Mouse (Mus musculus) MN1 (cell line): ENCODE measurements around the gene Vmn2r88.
"Not testable (repeated sequence)": the region's sequence is repeated elsewhere in the genome, so short reads cannot be mapped to it uniquely, and the experiment has no call there.

Experiments used
- DNase-seq: peaks from one replicate; pipeline ENCODE4 v3.0.0-alpha.2; 2016; ENCODE audit warnings: low spot score

Gene Vmn2r88

DNA sequence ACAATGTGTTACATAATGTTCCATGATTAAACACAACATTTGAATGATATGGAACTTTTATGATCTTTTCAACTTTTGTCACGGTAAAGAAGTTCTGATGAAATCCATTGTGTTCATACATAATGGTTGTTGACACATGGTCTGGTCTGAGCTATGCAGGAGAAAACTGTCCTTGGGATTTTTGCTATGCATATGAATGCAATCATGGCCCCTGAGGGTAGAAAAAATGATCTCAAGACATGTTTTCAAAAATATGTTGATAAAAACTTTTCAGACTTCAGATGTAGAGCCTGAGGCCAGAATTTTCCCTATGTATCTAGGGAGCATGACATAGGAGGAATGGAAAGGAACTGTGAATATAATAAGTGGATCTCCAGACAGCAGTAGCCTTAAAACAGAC, at the start of gene Vmn2r88:
Gene Vmn2r88, plus strand, starts transcription at position 301 of the 400 bp plus-strand sequence.
- DNase-seq = no peak

DNA sequence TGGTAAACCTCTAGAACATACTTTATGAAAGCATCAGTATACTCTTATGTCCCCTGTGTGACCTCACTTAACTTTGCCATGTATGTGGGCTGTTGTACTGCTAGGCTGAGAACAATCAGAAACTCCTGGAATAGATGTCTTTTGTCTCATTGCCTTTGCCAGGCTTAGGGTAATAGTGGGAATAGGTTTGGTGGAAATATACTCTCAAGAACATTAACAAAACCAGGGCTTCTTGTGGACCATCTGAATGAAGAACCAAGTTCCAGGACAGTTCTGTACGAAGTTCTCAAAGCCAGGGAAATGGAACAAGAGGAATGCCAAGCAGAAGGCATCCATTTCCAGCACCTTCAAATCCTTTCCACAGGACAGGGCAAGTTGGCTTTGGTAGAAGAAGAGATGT, 49.2 kb upstream of the Vmn2r88 start, which contains the start of gene Gm7247:
Gene Gm7247, plus strand, starts transcription at position 301 of the 400 bp plus-strand sequence.
- DNase-seq = no peak

DNA sequence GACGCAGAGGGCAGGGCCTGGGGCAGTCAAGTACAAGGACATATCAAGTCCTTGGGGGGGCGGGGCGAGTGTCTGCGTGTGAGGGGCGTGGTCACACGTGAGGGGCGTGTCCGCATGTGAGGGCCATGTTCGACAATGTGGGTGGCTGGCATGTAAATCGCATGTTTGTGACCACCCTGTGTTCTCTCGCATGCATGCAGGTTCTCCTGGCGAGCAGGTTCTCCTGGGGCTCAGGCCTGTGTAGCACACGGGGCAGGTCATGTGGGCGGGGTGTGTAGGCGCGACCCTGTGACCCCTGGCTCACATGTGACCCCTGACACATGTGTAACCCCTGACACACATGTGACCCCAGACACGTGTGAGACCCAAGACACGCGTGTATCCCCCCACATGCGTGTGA, 27.8 kb upstream of the Vmn2r88 start:
- DNase-seq = no peak

DNA sequence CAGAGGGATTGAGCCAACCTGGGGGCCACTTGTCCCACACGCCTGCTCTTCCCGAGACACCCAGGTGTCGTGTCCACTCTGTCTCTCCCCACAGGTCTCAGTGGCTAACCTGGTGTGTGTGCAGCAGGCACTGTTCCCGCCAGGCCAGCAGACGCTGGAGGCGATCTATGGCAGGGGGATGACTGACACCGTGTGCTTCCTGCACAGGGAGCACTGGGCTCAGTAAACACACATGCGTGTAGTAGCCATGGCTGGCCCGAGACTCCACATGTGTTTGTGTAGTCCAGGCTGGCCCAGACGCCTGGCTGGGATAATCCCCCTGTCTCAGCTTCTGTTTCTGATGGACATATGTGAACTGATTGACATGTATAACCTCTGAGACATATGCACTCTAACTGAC, 26.3 kb upstream of the Vmn2r88 start:
- DNase-seq = no peak

DNA sequence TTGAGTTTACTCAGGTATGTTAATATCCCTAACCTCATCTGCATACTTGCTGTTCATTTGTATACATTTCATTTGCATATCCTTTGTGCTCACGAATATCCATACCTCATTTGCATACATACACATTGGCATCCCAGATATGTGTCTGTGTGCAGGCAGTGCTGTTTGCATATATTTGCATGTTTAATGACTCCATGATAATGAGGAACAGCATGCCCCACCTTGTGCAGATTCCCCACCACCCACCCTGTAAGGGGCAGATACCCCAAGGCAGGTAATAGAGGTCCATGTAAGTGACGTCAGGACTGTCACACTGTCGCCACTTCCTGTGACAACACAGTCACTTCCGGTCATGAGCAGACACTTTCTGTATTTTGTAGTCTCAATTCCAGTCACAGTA, 24.9 kb upstream of the Vmn2r88 start:
- DNase-seq = no peak

GRCm38 (mm10) chr14:51387768-51388167, 22.9 kb upstream of the Vmn2r88 start:
- no peak for DNase-seq

DNA sequence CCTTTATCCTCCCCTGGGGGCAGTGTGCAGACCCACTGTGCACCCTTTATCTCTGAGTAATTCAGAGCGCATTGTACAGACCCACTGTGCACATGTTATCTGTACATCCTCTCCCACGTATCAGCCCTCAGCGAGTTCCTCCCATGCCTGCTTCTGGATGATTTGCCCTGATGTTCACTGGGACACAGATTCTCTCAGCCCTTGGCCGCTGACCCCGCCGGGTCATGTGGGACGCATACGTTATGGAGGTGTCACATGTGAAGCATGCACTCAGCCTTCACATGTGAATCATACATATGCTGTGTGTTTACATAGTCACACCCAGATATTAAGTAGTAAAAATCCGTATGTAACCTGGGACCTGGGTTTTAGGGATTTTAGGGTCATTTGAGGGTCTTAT, 22.4 kb upstream of the Vmn2r88 start:
- no peak for DNase-seq

- DNase-seq = no peak
Observed at GRCm38 (mm10) chr14:51423885-51424284, 13.3 kb downstream of the Vmn2r88 start.

GRCm38 (mm10) chr14:51430138-51430537, 19.5 kb downstream of the Vmn2r88 start:
- DNase-seq = not testable (repeated sequence)

GRCm38 (mm10) chr14:51434546-51434945, 23.9 kb downstream of the Vmn2r88 start:
- DNase-seq = no peak

DNA sequence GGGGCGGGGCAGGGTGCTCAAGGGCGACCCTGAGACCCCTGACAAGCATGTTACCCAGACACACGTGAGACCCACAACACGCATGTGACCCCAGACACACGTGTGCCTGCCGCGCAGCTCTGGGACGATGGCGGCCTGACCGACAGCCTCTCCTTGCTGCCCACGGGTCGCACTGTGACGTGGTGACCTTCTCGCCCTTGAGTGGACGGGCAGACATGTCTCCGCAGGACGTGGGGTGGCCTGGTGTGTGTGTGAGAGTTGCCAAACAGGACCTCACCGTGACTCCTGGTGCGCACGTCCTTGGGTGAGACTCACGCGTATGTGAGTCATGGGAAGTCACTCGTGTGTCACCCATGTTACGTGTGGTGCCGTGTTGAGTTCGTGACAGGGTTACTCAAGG, 24.4 kb downstream of the Vmn2r88 start:
- DNase-seq = no peak

- DNase-seq = no peak
Observed at GRCm38 (mm10) chr14:51438955-51439354, 28.3 kb downstream of the Vmn2r88 start.

GRCm38 (mm10) chr14:51451557-51451956, 40.9 kb downstream of the Vmn2r88 start, which contains the start of gene Vmn2r89:
Vmn2r89 (plus strand) TSS chr14:51451857.
- not testable (repeated sequence) for DNase-seq
